Mouse (Mus musculus): ENCODE data around the gene Dnph1. TPM values are rescaled to one million over a fixed set of nuclear protein-coding genes. Genes with fewer than 3 reads are reported as not detected.
"Not testable (repeated sequence)": the region's sequence is repeated elsewhere in the genome, so short reads cannot be mapped to it uniquely, and the experiment has no call there.

Dnph1 gene
- polyA plus RNA-seq, 1 experiment from 2014 or later: 63.5 TPM

- no peak overlapping the region for H3K4me2 ChIP-seq
- no peak overlapping the region for H3K27ac ChIP-seq
- H3K9me3 ChIP-seq: no peaks in the 10 kb centered on the region
- 61% methylated on average over 9 of the region's 9 CpGs for WGBS
- 0 out of 2 replicates have a peak, but pooled peaks cover 4% of the 10 kb centered on the region for H3K27me3 ChIP-seq
- no peaks in the 10 kb centered on the region for H3K36me3 ChIP-seq
- no peak overlapping the region for H3K4me3 ChIP-seq
- ATAC-seq (ENCODE audit: insufficient number of reproducible peaks, insufficient read depth, low FRiP score, low TSS enrichment, low read depth): no peak
- no peaks in the 10 kb centered on the region for H3K4me1 ChIP-seq
- no peak overlapping the region for H3K9ac ChIP-seq
Observed at GRCm38 (mm10) chr17:46467830-46468229, 28.7 kb upstream of the Dnph1 start.

GRCm38 (mm10) chr17:46476601-46477000 is 19.9 kb upstream of the Dnph1 start:
- H3K9me3 ChIP-seq: no peaks in the 10 kb centered on the region
- no peak overlapping the region for H3K9ac ChIP-seq
- 0 out of 2 replicates have a peak, but pooled peaks cover 2% of the 10 kb centered on the region for H3K4me1 ChIP-seq
- H3K4me3 ChIP-seq: no peak overlapping the region
- 60% methylated on average over 8 of the region's 8 CpGs for WGBS
- H3K27me3 ChIP-seq: peaks cover 22% of the 10 kb centered on the region; the same call in 1 of the 2 replicates
- no peak for ATAC-seq (ENCODE audit: insufficient number of reproducible peaks, insufficient read depth, low FRiP score, low TSS enrichment, low read depth)
- no peaks in the 10 kb centered on the region for H3K36me3 ChIP-seq
- H3K4me2 ChIP-seq: no peak overlapping the region
- no peak overlapping the region for H3K27ac ChIP-seq

GRCm38 (mm10) chr17:46477286-46477685 is 19.2 kb upstream of the Dnph1 start:
- 0 out of 2 replicates have a peak, but pooled peaks cover 2% of the 10 kb centered on the region for H3K4me1 ChIP-seq
- no peaks in the 10 kb centered on the region for H3K36me3 ChIP-seq
- peaks cover 26% of the 10 kb centered on the region; the same call in 1 of the 2 replicates for H3K27me3 ChIP-seq
- 85% methylated on average over 15 of the region's 15 CpGs for WGBS
- no peak overlapping the region for H3K4me3 ChIP-seq
- no peaks in the 10 kb centered on the region for H3K9me3 ChIP-seq
- H3K27ac ChIP-seq: no peak overlapping the region
- H3K4me2 ChIP-seq: no peak overlapping the region
- no peak overlapping the region for H3K9ac ChIP-seq
- no peak for ATAC-seq (ENCODE audit: insufficient number of reproducible peaks, insufficient read depth, low FRiP score, low TSS enrichment, low read depth)

- Histone ChIP-seq H3K9me3 (no peaks in the 10 kb centered on the region), H3K9ac (no peak overlapping the region), H3K4me2 (peak overlapping the region; percentile 54), H3K36me3 (no peaks in the 10 kb centered on the region), H3K4me3 (peak overlapping the region; percentile 16), H3K27me3 (peaks cover 81% of the 10 kb centered on the region), H3K4me1 (peaks cover 15% of the 10 kb centered on the region), H3K27ac (no peak overlapping the region)
- WGBS: under 1% methylated on average over 16 of the region's 16 CpGs
- ATAC-seq (ENCODE audit: insufficient number of reproducible peaks, insufficient read depth, low FRiP score, low TSS enrichment, low read depth): 0 out of 2 replicates have a peak, but pooled peaks have one; percentile 16
Observed at GRCm38 (mm10) chr17:46483561-46484001, 12.9 kb upstream of the Dnph1 start.

GRCm38 (mm10) chr17:46484021-46484431 is 12.5 kb upstream of the Dnph1 start:
- Histone ChIP-seq H3K4me1 (peaks cover 15% of the 10 kb centered on the region), H3K9me3 (no peaks in the 10 kb centered on the region), H3K27ac (no peak overlapping the region), H3K9ac (no peak overlapping the region), H3K4me2 (peak overlapping the region; percentile 54), H3K4me3 (peak overlapping the region; percentile 16), H3K36me3 (no peaks in the 10 kb centered on the region), H3K27me3 (peaks cover 82% of the 10 kb centered on the region)
- 1% methylated on average over 13 of the region's 13 CpGs for WGBS
- ATAC-seq (ENCODE audit: insufficient number of reproducible peaks, insufficient read depth, low FRiP score, low TSS enrichment, low read depth): no peak

- Histone ChIP-seq H3K4me2 (no peak overlapping the region), H3K4me3 (no peak overlapping the region), H3K27ac (no peak overlapping the region), H3K27me3 (peaks cover 85% of the 10 kb centered on the region), H3K4me1 (peaks cover 15% of the 10 kb centered on the region), H3K9ac (no peak overlapping the region), H3K36me3 (no peaks in the 10 kb centered on the region), H3K9me3 (no peaks in the 10 kb centered on the region)
- ATAC-seq (ENCODE audit: insufficient number of reproducible peaks, insufficient read depth, low FRiP score, low TSS enrichment, low read depth): no peak
- 10% methylated on average over 6 of the region's 6 CpGs for WGBS
Observed at GRCm38 (mm10) chr17:46484461-46484875, 12.0 kb upstream of the Dnph1 start.

- H3K4me1 ChIP-seq: peaks cover 15% of the 10 kb centered on the region
- no peaks in the 10 kb centered on the region for H3K36me3 ChIP-seq
- H3K4me3 ChIP-seq: peak overlapping the region; percentile 49
- no peaks in the 10 kb centered on the region for H3K9me3 ChIP-seq
- peaks cover 87% of the 10 kb centered on the region for H3K27me3 ChIP-seq
- WGBS: 2% methylated on average over 22 of the region's 22 CpGs
- H3K9ac ChIP-seq: peak overlapping the region; percentile 58
- H3K4me2 ChIP-seq: peak overlapping the region; percentile 72
- ATAC-seq (ENCODE audit: insufficient number of reproducible peaks, insufficient read depth, low FRiP score, low TSS enrichment, low read depth): no peak
- no peak overlapping the region for H3K27ac ChIP-seq
Observed at GRCm38 (mm10) chr17:46486995-46487394, 9.5 kb upstream of the Dnph1 start.

- peak within 1 kb of the TSS; percentile 49 for H3K4me3 ChIP-seq
- H3K9me3 ChIP-seq: no peaks in the 10 kb centered on the region
- 1% methylated on average over 14 of the region's 49 CpGs for WGBS
- H3K4me1 ChIP-seq: peaks cover 15% of the 10 kb centered on the region
- peak within 1 kb of the TSS; percentile 58 for H3K9ac ChIP-seq
- peak within 1 kb of the TSS; percentile 72 for H3K4me2 ChIP-seq
- peaks cover 84% of the 10 kb centered on the region for H3K27me3 ChIP-seq
- no peaks in the 10 kb centered on the region for H3K36me3 ChIP-seq
- H3K27ac ChIP-seq: no peak within 1 kb of the TSS
- ATAC-seq (ENCODE audit: insufficient number of reproducible peaks, insufficient read depth, low FRiP score, low TSS enrichment, low read depth): no peak
Observed at GRCm38 (mm10) chr17:46487431-46487830, 9.1 kb upstream of the Dnph1 start, which contains the start of gene Ttbk1. Gene Ttbk1, minus strand, starts transcription at chr17:46487675.

GRCm38 (mm10) chr17:46495486-46495885 is 1.0 kb upstream of the Dnph1 start:
- H3K4me3 ChIP-seq: no peak overlapping the region
- peaks cover 30% of the 10 kb centered on the region for H3K27me3 ChIP-seq
- peaks cover 17% of the 10 kb centered on the region for H3K4me1 ChIP-seq
- no peak overlapping the region for H3K4me2 ChIP-seq
- no peak overlapping the region for H3K27ac ChIP-seq
- no peaks in the 10 kb centered on the region for H3K9me3 ChIP-seq
- 83% methylated on average over 5 of the region's 5 CpGs for WGBS
- H3K9ac ChIP-seq: no peak overlapping the region
- ATAC-seq (ENCODE audit: insufficient number of reproducible peaks, insufficient read depth, low FRiP score, low TSS enrichment, low read depth): no peak
- peaks cover 21% of the 10 kb centered on the region for H3K36me3 ChIP-seq

GRCm38 (mm10) chr17:46496081-46496480 is 430 bp upstream of the Dnph1 start:
- not testable (repeated sequence) for H3K4me3 ChIP-seq; H3K9ac ChIP-seq; H3K4me2 ChIP-seq; H3K27ac ChIP-seq; H3K9me3 ChIP-seq; ATAC-seq (ENCODE audit: insufficient number of reproducible peaks, insufficient read depth, low FRiP score, low TSS enrichment, low read depth)
- H3K4me1 ChIP-seq: peaks cover 17% of the 10 kb centered on the region
- peaks cover 27% of the 10 kb centered on the region for H3K36me3 ChIP-seq
- H3K27me3 ChIP-seq: peaks cover 30% of the 10 kb centered on the region

- Histone ChIP-seq H3K27me3 (peaks cover 21% of the 10 kb centered on the region), H3K4me3 (no peak overlapping the region), H3K4me2 (peak overlapping the region; percentile 87; the same call in 1 of the 2 replicates), H3K9me3 (no peaks in the 10 kb centered on the region), H3K27ac (no peak overlapping the region), H3K4me1 (peaks cover 17% of the 10 kb centered on the region), H3K9ac (0 out of 2 replicates have a peak overlapping the region, but pooled peaks have one; percentile 21), H3K36me3 (peaks cover 40% of the 10 kb centered on the region)
- ATAC-seq (ENCODE audit: insufficient number of reproducible peaks, insufficient read depth, low FRiP score, low TSS enrichment, low read depth): no peak
- 75% methylated on average over 8 of the region's 8 CpGs for WGBS
Observed at GRCm38 (mm10) chr17:46497956-46498355, 1.4 kb downstream of the Dnph1 start.

GRCm38 (mm10) chr17:46502775-46503174 is 6.3 kb downstream of the Dnph1 start:
- Histone ChIP-seq H3K36me3 (peaks cover 47% of the 10 kb centered on the region), H3K27ac (no peak overlapping the region), H3K27me3 (no peaks in the 10 kb centered on the region), H3K9ac (no peak overlapping the region), H3K4me1 (0 out of 2 replicates have a peak, but pooled peaks cover 6% of the 10 kb centered on the region), H3K4me3 (no peak overlapping the region), H3K4me2 (no peak overlapping the region), H3K9me3 (no peaks in the 10 kb centered on the region)
- 86% methylated on average over 2 of the region's 2 CpGs for WGBS
- no peak for ATAC-seq (ENCODE audit: insufficient number of reproducible peaks, insufficient read depth, low FRiP score, low TSS enrichment, low read depth)
